Mouse (Mus musculus) small intestine, adult 2 months (tissue): ENCODE data around the gene Map2k5. TPM values are rescaled to one million over a fixed set of nuclear protein-coding genes. Genes with fewer than 3 reads are reported as not detected.

Experiments
- H3K27ac ChIP-seq: fragments of 200-500 bp; 2 replicates; pipeline ENCODE4 v1.5.1; 2012; ENCODE audit warnings: low read depth, low read length, control low read depth, inconsistent platforms; ENCODE audit not compliant: insufficient read depth
- H3K27me3 ChIP-seq: fragments of 200-500 bp; 2 replicates; pipeline ENCODE4 v1.6.1; 2012; ENCODE audit warnings: mild to moderate bottlenecking, moderate library complexity, low read length, inconsistent platforms; ENCODE audit not compliant: control insufficient read depth, insufficient read depth
- H3K36me3 ChIP-seq: fragments of 200-500 bp; 2 replicates; pipeline ENCODE4 v1.6.1; 2012; ENCODE audit warnings: mild to moderate bottlenecking, low read length, control low read depth, inconsistent platforms; ENCODE audit not compliant: control insufficient read depth, insufficient read depth
- H3K4me1 ChIP-seq: fragments of 200-500 bp; 2 replicates; pipeline ENCODE4 v1.6.1; 2012; ENCODE audit warnings: low read length, inconsistent platforms, mixed read lengths; ENCODE audit not compliant: control insufficient read depth, insufficient read depth, insufficient read length
- H3K4me3 ChIP-seq: fragments of 200-500 bp; 2 replicates; pipeline ENCODE4 v1.5.1; 2012; ENCODE audit warnings: low read depth, mild to moderate bottlenecking, control low read depth, inconsistent platforms, low read length, moderate library complexity
- CTCF ChIP-seq: fragments of 200-500 bp; IDR thresholded peaks from 2 replicates; pipeline ENCODE4 v1.5.1; 2012; ENCODE audit warnings: low read depth, mild to moderate bottlenecking, control low read depth, inconsistent platforms, low read length, moderate library complexity, mixed read lengths; ENCODE audit not compliant: insufficient replicate concordance, insufficient read length; ENCODE audit errors: extremely low read depth
- POLR2A ChIP-seq: fragments of 200-500 bp; IDR thresholded peaks from 2 replicates; pipeline ENCODE4 v1.6.1; 2012; ENCODE audit warnings: low read depth, mild to moderate bottlenecking, control low read depth, inconsistent platforms, low read length, moderate library complexity
- WGBS: fragments of 180-500 bp; shearing (Covaris S2); methylation state at CpG from one replicate; pipeline ENCODE4 v1.1.7; 2018; 5-methylcytosine and 5-hydroxymethylcytosine counted together
- polyA plus RNA-seq: library from polyadenylated mRNA; depleted of rRNA; stranded (reverse); fragments of >200 nt; gene quantifications from 2 replicates; pipeline ENCODE4 v1.2.3, GENCODE M21; 2012; rRNA removed

The Map2k5 gene
- polyA plus RNA-seq, 1 experiment = 26.7 TPM

- H3K27me3 ChIP-seq = no peaks in the 10 kb centered on the region
- no peak overlapping the region for H3K4me3 ChIP-seq
- 80% methylated on average over 5 of the region's 5 CpGs for WGBS
- H3K27ac ChIP-seq = no peak overlapping the region
- H3K36me3 ChIP-seq = no peaks in the 10 kb centered on the region
- TF ChIP-seq POLR2A (no peak), CTCF (no peak)
- no peaks in the 10 kb centered on the region for H3K4me1 ChIP-seq
Measured at GRCm38 (mm10) chr9:63118385-63118784, 259.3 kb downstream of the Map2k5 start.

Other genes starting within 250 kb of the Map2k5 start
- 0.04 TPM in 1 of 2 replicates, not detected in the other for gene Skor1, start 228.9 kb downstream of the Map2k5 start, polyA plus RNA-seq
- gene 2300009A05Rik, start 21.3 kb upstream of the Map2k5 start, polyA plus RNA-seq = 66.4 and 110 TPM in 2 replicates
- not detected in 2 replicates for gene Iqch, start 224.6 kb upstream of the Map2k5 start, polyA plus RNA-seq
- 9.7 and 18.6 TPM in 2 replicates for gene Aagab, start 224.8 kb upstream of the Map2k5 start, polyA plus RNA-seq